Mouse (Mus musculus) MEL-GATA-1-ER (cell line): ENCODE measurements around the gene Pnliprp1.

ENCODE experiments used
- DNase-seq: peaks from one replicate; pipeline ENCODE4 v3.0.0-alpha.2; 2012; ENCODE audit warnings: low read depth; ENCODE audit errors: extremely low read depth

Gene Pnliprp1

DNA sequence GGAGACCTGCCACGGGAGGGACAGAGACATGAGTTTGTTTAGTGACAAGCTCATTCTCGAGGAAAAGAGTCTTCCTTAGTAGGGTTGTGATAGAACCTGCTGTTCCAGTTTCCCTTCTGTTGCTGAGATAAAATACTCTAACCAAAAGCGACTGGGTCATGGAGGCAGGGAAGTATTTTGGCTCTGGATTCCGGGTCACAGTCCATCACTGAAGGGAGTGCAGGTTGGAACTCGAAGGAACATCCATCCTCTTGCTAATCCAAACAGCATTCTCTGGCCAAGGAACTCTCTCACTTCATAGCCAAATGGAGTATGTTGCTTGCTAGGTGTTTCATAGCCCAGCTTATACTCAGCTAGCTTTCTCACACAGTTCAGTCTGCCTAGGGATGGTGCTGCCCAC lies 47.8 kb downstream of the Pnliprp1 start:
- DNase-seq, result no peak

GRCm38 (mm10) chr19:58781566-58781965 lies 52.9 kb downstream of the Pnliprp1 start:
- DNase-seq, result no peak

DNA sequence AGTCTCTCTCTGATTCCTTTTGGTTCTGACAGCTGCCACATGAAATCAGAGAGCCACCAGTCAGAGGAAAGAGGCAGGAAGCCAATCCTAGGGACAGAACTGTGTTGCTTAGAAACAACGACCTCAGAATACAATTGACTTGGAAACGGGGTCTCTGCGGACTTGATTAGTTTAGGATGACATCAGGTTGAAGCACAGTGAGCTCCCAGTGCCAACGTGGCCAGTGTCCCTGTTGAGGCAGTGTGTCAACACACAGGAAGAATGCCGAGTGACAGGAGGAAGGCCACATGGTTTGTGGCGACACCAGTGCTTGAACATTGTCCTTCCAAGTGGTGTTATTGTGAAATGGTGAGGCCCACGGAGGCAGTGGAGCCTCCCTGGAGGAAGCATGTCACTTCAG lies 55.3 kb downstream of the Pnliprp1 start:
- DNase-seq, result no peak

- DNase-seq, result no peak
Measured at GRCm38 (mm10) chr19:58789194-58789593, 60.5 kb downstream of the Pnliprp1 start.
